Mouse (Mus musculus): Measurements from ENCODE around the gene Wdr1. TPM values are rescaled to one million over a fixed set of nuclear protein-coding genes. Genes with fewer than 3 reads are reported as not detected.

Wdr1 gene
- total and polyA plus RNA-seq, 3 experiments = 108 to 173 (median 142) TPM

DNA sequence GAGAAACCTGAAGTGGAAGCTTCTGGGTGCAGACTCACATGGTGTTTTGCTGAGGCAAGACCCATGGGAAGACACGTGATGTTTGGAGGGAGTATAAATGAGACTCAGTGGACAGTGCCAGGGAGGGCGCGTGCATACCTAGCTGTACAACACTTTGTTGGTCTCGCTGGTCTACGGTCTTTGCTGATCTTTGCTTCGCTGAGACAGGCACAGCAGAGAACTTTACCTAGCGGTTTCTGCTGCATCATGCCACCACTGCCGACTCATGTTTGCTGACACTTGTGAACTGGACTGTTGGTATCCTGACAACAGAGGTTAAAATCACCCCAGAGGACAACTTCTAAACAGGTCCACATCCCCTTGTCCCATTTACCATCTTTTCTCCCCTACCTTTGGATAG is 63.0 kb downstream of the Wdr1 start:
- Histone ChIP-seq H3K9ac (ENCODE audit: insufficient read depth, low read depth) (no peak overlapping the region), H3K4me1 (ENCODE audit: control insufficient read depth in 1 of 2, insufficient read depth in 2 of 2) (peaks cover 0 to 36% of the 10 kb centered on the region in 2 experiments; a peak in 2 of 4 replicates), H3K9me3 (replicated peaks; ENCODE audit: low read length) (peaks cover 2% of the 10 kb centered on the region), H3K4me2 (ENCODE audit: insufficient read depth, low read depth, poor library complexity, severe bottlenecking) (no peak overlapping the region), H3K27me3 (replicated peaks) (no peaks in the 10 kb centered on the region), H3K36me3 (replicated peaks in 1 of 2; ENCODE audit: control insufficient read depth in 1 of 2, insufficient read depth in 1 of 2, low read length in 1 of 2) (no peaks in the 10 kb centered on the region), H3K4me3 (replicated peaks in 1 of 3; ENCODE audit: low read depth in 2 of 3, low read length in 2 of 3, poor library complexity in 1 of 3) (no peak overlapping the region), H3K27ac (ENCODE audit: insufficient read depth, low read depth) (no peak overlapping the region), H3K79me2 (replicated peaks; ENCODE audit: control insufficient read depth, extremely low read depth, insufficient read depth, poor library complexity, severe bottlenecking) (no peaks in the 10 kb centered on the region)
- in situ Hi-C loops (cut with MboI; ENCODE audit: low pct_ligation_motif_present, low pct_unique_long_range_greater_than_20kb, low sequenced_read_pairs) (loop anchor here (10.0 kb wide), 1 partner anchor 195 kb away; no protein-coding TSS in a partner anchor), dilution Hi-C loops (cut with MboI; ENCODE audit: extremely low pct_ligation_motif_present, extremely low pct_unique_long_range_greater_than_20kb, low sequenced_read_pairs) (no loop called here)
- TF ChIP-seq USF2 (conservative IDR thresholded peaks at IDR 0.05; ENCODE audit: low read depth, low read length) (no peak), CHD2 (IDR thresholded peaks at IDR 0.05; ENCODE audit: low read length) (no peak), IRF4 (IDR thresholded peaks at IDR 0.05; ENCODE audit: low read depth, low read length) (no peak), KAT2A (IDR thresholded peaks at IDR 0.05; ENCODE audit: insufficient replicate concordance, low read length) (no peak), HCFC1 (IDR thresholded peaks at IDR 0.05; ENCODE audit: low read depth, low read length) (no peak), BHLHE40 (IDR thresholded peaks at IDR 0.05; ENCODE audit: low read depth, low read length) (no peak), SMC3 (IDR thresholded peaks at IDR 0.05; ENCODE audit: low read depth, low read length) (no peak), PAX5 (IDR thresholded peaks at IDR 0.05; ENCODE audit: low read length) (no peak), POLR2A (IDR thresholded peaks at IDR 0.05; ENCODE audit: low read depth, low read length) (no peak), MYC (IDR thresholded peaks at IDR 0.05; ENCODE audit: low read depth, low read length) (no peak), MXI1 (IDR thresholded peaks at IDR 0.05; ENCODE audit: low read depth, low read length) (no peak), E2F4 (IDR thresholded peaks at IDR 0.05; ENCODE audit: insufficient replicate concordance, low read depth, low read length) (no peak), ZNF384 (IDR thresholded peaks at IDR 0.05; ENCODE audit: low read depth, low read length) (no peak), MAX (IDR thresholded peaks at IDR 0.05; ENCODE audit: low read length) (no peak), EP300 (IDR thresholded peaks at IDR 0.05; ENCODE audit: low read length) (no peak), JUND (conservative IDR thresholded peaks at IDR 0.05; ENCODE audit: low read depth, low read length) (no peak), ZMIZ1 (IDR thresholded peaks at IDR 0.05; ENCODE audit: low read depth, low read length) (no peak)
- no peak for DNase-seq (ENCODE audit: extremely low read depth)

DNA sequence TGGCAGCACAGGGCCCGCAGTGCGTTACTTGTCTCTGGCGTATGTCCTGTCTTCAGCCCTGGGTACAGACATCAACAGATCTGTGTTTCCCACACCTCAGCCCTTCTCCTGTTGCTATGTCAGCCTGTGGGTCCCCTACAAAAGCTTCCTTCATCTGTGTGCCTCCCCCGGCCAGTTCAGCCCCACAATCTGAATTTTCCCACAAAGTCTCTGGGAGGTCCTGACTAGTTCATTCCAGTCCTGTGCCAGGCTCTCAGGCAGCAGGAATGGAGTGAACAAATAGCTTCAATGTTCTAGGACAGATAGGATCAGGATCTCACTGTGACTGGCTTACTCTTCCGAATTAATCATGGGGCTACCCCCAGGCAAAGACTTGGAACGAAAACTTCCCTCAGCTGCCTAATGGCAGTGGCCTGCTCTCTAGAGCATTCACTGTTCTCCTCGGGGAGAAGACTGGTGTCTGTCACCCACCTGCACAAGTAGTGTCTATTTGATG is 63.7 kb downstream of the Wdr1 start:
- TF ChIP-seq GABPA (IDR thresholded peaks at IDR 0.05; ENCODE audit: insufficient replicate concordance, low read depth, low read length) (no peak), SMC3 (IDR thresholded peaks at IDR 0.05; ENCODE audit: low read depth, low read length) (no peak), NRF1 (IDR thresholded peaks at IDR 0.05; ENCODE audit: low read depth, low read length) (no peak), ZC3H11A (IDR thresholded peaks at IDR 0.05; ENCODE audit: low read depth, low read length) (no peak), POLR2A (IDR thresholded peaks at IDR 0.05; ENCODE audit: low read depth, low read length) (no peak), JUND (conservative IDR thresholded peaks at IDR 0.05; ENCODE audit: low read depth, low read length) (no peak), PAX5 (IDR thresholded peaks at IDR 0.05; ENCODE audit: low read length) (no peak), KAT2A (IDR thresholded peaks at IDR 0.05; ENCODE audit: insufficient replicate concordance, low read length) (no peak), MAFK (IDR thresholded peaks at IDR 0.05; ENCODE audit: insufficient replicate concordance, low read length) (no peak), USF2 (conservative IDR thresholded peaks at IDR 0.05; ENCODE audit: low read depth, low read length) (no peak), ZNF384 (IDR thresholded peaks at IDR 0.05; ENCODE audit: low read depth, low read length) (no peak), HCFC1 (IDR thresholded peaks at IDR 0.05; ENCODE audit: low read depth, low read length) (no peak), CHD1 (IDR thresholded peaks at IDR 0.05; ENCODE audit: low read depth, low read length) (no peak), MAX (IDR thresholded peaks at IDR 0.05; ENCODE audit: low read length) (no peak), TBP (conservative IDR thresholded peaks at IDR 0.05; ENCODE audit: low read depth, low read length) (no peak), ZKSCAN1 (IDR thresholded peaks at IDR 0.05; ENCODE audit: borderline replicate concordance, low read depth, low read length) (no peak), MXI1 (IDR thresholded peaks at IDR 0.05; ENCODE audit: low read depth, low read length) (no peak)
- Histone ChIP-seq H3K9ac (ENCODE audit: insufficient read depth, low read depth) (no peak overlapping the region), H3K79me2 (replicated peaks; ENCODE audit: control insufficient read depth, extremely low read depth, insufficient read depth, poor library complexity, severe bottlenecking) (no peaks in the 10 kb centered on the region), H3K4me1 (ENCODE audit: control insufficient read depth in 1 of 2, insufficient read depth in 2 of 2) (peaks cover 0 to 29% of the 10 kb centered on the region in 2 experiments; a peak in 2 of 4 replicates), H3K4me3 (replicated peaks in 1 of 3; ENCODE audit: low read depth in 2 of 3, low read length in 2 of 3, poor library complexity in 1 of 3) (no peak overlapping the region), H3K27ac (ENCODE audit: insufficient read depth, low read depth) (no peak overlapping the region), H3K4me2 (ENCODE audit: insufficient read depth, low read depth, poor library complexity, severe bottlenecking) (no peak overlapping the region), H3K36me3 (replicated peaks in 1 of 2; ENCODE audit: control insufficient read depth in 1 of 2, insufficient read depth in 1 of 2, low read length in 1 of 2) (no peaks in the 10 kb centered on the region), H3K27me3 (replicated peaks) (no peaks in the 10 kb centered on the region), H3K9me3 (replicated peaks; ENCODE audit: low read length) (peaks cover 4% of the 10 kb centered on the region)
- peak; percentile 20 for DNase-seq (ENCODE audit: extremely low read depth)
- in situ Hi-C loops (cut with MboI; ENCODE audit: low pct_ligation_motif_present, low pct_unique_long_range_greater_than_20kb, low sequenced_read_pairs) = no loop called here
- dilution Hi-C loops (cut with MboI; ENCODE audit: extremely low pct_ligation_motif_present, extremely low pct_unique_long_range_greater_than_20kb, low sequenced_read_pairs) = no loop called here
